Mouse (Mus musculus): ENCODE measurements around the gene Smg1.

GRCm38 (mm10) chr7:118115877-118116568, 127.4 kb downstream of the Smg1 start, which contains the start of gene Rps15a:
- TF ChIP-seq CTCF (IDR thresholded peaks at IDR 0.05; ENCODE audit: low read depth, low read length) (no peak), POLR2A (IDR thresholded peaks at IDR 0.05; ENCODE audit: borderline replicate concordance, low read depth, low read length) (0 out of 2 replicates have a peak, but pooled peaks have one; percentile 65)

Measured in bone marrow macrophage, adult 2 months (primary cell).